Mouse (Mus musculus): Measurements from ENCODE around the gene Tcp11x2. TPM values are rescaled to one million over a fixed set of nuclear protein-coding genes. Genes with fewer than 3 reads are reported as not detected.

Tcp11x2 gene
- polyA plus RNA-seq, 1 experiment from 2014 or later = not detected

DNA sequence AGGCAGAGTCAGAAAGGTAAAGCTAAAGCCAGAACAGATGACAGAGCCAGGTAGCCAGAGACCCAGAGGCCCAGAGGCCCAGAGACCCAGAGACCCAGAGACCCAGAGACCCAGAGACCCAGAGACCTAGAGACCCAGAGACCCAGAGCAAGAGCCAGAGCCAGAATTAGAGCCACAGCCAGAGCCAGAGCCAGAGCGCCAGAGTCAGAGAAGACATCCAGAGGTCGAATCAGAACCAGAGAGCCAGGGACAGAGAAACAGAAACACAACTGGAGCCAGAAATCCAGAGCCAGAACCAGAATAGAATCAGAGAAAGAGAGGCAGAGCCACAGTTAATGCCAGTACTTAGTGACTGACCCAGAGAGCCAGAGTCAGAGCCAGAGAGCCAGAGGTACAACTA lies 11.7 kb downstream of the Tcp11x2 start:
- H3K27me3 ChIP-seq (replicated peaks; ENCODE audit: control insufficient read depth, insufficient read depth, low read length) = no peaks in the 10 kb centered on the region
- H3K36me3 ChIP-seq (ENCODE audit: control insufficient read depth, insufficient read depth, low read length) = no peaks in the 10 kb centered on the region
- H3K4me3 ChIP-seq (ENCODE audit: low read length) = no peak overlapping the region
- no peak overlapping the region for H3K9ac ChIP-seq (ENCODE audit: low read depth, low read length)
- ATAC-seq = no peak
- 70% methylated on average over 2 of the region's 2 CpGs for WGBS
- no peaks in the 10 kb centered on the region for H3K4me1 ChIP-seq (ENCODE audit: control insufficient read depth, insufficient read depth, low read depth, low read length)
- H3K9me3 ChIP-seq (ENCODE audit: control insufficient read depth, low read length) = no peaks in the 10 kb centered on the region
- no peak overlapping the region for H3K27ac ChIP-seq (ENCODE audit: low read depth, low read length)
- H3K4me2 ChIP-seq (ENCODE audit: low read length) = no peak overlapping the region

DNA sequence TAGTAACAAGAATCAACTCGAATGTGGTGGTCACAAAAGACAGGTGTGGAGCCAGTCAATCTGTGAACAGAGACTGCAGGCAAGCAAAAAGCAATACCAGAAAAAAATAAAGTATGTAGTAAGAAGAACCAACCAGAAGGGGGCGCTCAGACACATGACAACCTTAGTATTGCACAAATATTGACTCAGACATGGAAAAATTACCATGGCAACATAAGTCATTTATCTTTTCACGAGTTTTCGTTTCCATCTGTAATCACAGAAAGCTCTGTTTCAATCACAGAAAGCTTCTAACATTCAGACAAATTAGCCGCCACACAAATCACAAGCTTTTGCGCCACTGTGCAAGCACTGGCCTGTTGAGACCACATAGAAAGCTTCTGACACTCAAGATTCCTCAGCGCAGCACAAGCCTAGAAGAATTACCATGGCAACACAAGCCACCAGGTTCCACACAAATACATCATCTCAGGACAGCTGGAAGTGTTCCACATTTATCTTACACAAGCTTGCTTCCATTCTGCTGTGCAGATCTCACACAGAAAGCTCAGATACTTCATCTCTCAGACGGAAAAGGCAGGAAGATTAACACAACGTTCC lies 41.3 kb downstream of the Tcp11x2 start:
- Histone ChIP-seq H3K27me3 (replicated peaks; ENCODE audit: control insufficient read depth, insufficient read depth, low read length) (no peaks in the 10 kb centered on the region), H3K36me3 (ENCODE audit: control insufficient read depth, insufficient read depth, low read length) (no peaks in the 10 kb centered on the region), H3K9ac (ENCODE audit: low read depth, low read length) (no peak overlapping the region), H3K4me1 (ENCODE audit: control insufficient read depth, insufficient read depth, low read depth, low read length) (no peaks in the 10 kb centered on the region), H3K4me2 (ENCODE audit: low read length) (peak overlapping the region; percentile 29; the same call in 1 of the 2 replicates), H3K9me3 (ENCODE audit: control insufficient read depth, low read length) (no peaks in the 10 kb centered on the region), H3K27ac (ENCODE audit: low read depth, low read length) (no peak overlapping the region), H3K4me3 (ENCODE audit: low read length) (no peak overlapping the region)
- peak; percentile 91 for ATAC-seq
- 48% methylated on average over 9 of the region's 9 CpGs for WGBS

DNA sequence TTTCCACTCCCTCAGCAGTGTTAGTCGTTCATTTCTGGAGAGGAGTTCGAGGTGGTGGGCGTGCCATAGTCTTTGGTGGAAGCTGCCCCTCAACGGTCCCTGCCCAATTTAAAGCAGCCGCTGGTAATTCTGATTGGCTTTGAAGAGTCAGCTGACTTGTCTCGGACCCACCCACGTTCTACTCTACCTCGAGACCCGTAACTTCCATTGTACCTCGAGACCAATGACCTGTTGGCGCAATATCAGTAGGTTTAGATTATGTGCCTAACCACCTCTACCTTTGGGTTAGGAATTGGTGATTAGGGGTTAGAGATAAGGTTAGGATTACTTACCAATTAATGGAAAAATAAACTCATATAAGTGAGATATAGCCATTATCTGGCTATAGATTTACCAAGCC lies 66.0 kb downstream of the Tcp11x2 start, which contains the start of gene Prame:
Gene Prame, minus strand, starts transcription at position 101 of the 400 bp plus-strand sequence.
- 93% methylated on average over 11 of the region's 11 CpGs for WGBS
- Histone ChIP-seq H3K4me1 (ENCODE audit: control insufficient read depth, insufficient read depth, low read depth, low read length) (no peaks in the 10 kb centered on the region), H3K4me2 (ENCODE audit: low read length) (no peak within 1 kb of the TSS), H3K9me3 (ENCODE audit: control insufficient read depth, low read length) (no peaks in the 10 kb centered on the region), H3K9ac (ENCODE audit: low read depth, low read length) (no peak within 1 kb of the TSS), H3K36me3 (ENCODE audit: control insufficient read depth, insufficient read depth, low read length) (no peaks in the 10 kb centered on the region), H3K27me3 (replicated peaks; ENCODE audit: control insufficient read depth, insufficient read depth, low read length) (no peaks in the 10 kb centered on the region), H3K27ac (ENCODE audit: low read depth, low read length) (no peak within 1 kb of the TSS), H3K4me3 (ENCODE audit: low read length) (no peak within 1 kb of the TSS)
- ATAC-seq = no peak

Other genes starting within 250 kb of the Tcp11x2 start
- not detected in 2 replicates for gene AV320801, start 199.2 kb downstream of the Tcp11x2 start, polyA plus RNA-seq (2015; fragmentation: Nextera tagmentation; extraction: Ambion mirVana)
- gene Nxf7, start 95.0 kb downstream of the Tcp11x2 start, polyA plus RNA-seq (2015; fragmentation: Nextera tagmentation; extraction: Ambion mirVana) = 0.19 TPM in 1 of 2 replicates, not detected in the other
- not detected in 2 replicates for gene Prame, start 66.1 kb downstream of the Tcp11x2 start, polyA plus RNA-seq (2015; fragmentation: Nextera tagmentation; extraction: Ambion mirVana)
- gene Tmsb15a, start 31.5 kb upstream of the Tcp11x2 start, polyA plus RNA-seq (2015; fragmentation: Nextera tagmentation; extraction: Ambion mirVana) = not detected in 2 replicates
- gene Armcx5, start 48.9 kb upstream of the Tcp11x2 start, polyA plus RNA-seq (2015; fragmentation: Nextera tagmentation; extraction: Ambion mirVana) = 12.0 and 13.2 TPM in 2 replicates
- 236 and 260 TPM in 2 replicates for gene Gprasp1, start 48.9 kb upstream of the Tcp11x2 start, polyA plus RNA-seq (2015; fragmentation: Nextera tagmentation; extraction: Ambion mirVana)
- gene Bhlhb9, start 103.8 kb upstream of the Tcp11x2 start, polyA plus RNA-seq (2015; fragmentation: Nextera tagmentation; extraction: Ambion mirVana) = 114 and 120 TPM in 2 replicates
- 238 and 242 TPM in 2 replicates for gene Gprasp2, start 145.2 kb upstream of the Tcp11x2 start, polyA plus RNA-seq (2015; fragmentation: Nextera tagmentation; extraction: Ambion mirVana)